Mouse (Mus musculus): ENCODE data around the gene 9930111J21Rik1. TPM values are rescaled to one million over a fixed set of nuclear protein-coding genes. Genes with fewer than 3 reads are reported as not detected.
"Not testable (repeated sequence)": the region's sequence is repeated elsewhere in the genome, so short reads cannot be mapped to it uniquely, and the experiment has no call there.

9930111J21Rik1 gene
- polyA plus RNA-seq (2014; fragmentation: Nextera tagmentation; extraction: Ambion mirVana): 0.20 and 0.29 TPM in 2 replicates

- H3K4me1 ChIP-seq (ENCODE audit: control insufficient read depth, insufficient read depth, low read length); H3K27ac ChIP-seq (ENCODE audit: low read depth, low read length); H3K27me3 ChIP-seq (ENCODE audit: control insufficient read depth, insufficient read depth, low read length); H3K9me3 ChIP-seq (ENCODE audit: control insufficient read depth, low read length); H3K4me3 ChIP-seq (ENCODE audit: low read depth, low read length); H3K36me3 ChIP-seq (ENCODE audit: control insufficient read depth, insufficient read depth, low read length); H3K9ac ChIP-seq (ENCODE audit: low read length); ATAC-seq (ENCODE audit: low FRiP score); DNase-seq (ENCODE audit: low spot score, missing footprints); H3K4me2 ChIP-seq: not testable (repeated sequence)
- WGBS: no CpG with 5 or more reads among the region's 3 CpGs
Observed at GRCm38 (mm10) chr11:48979251-48979650, at the start of gene 9930111J21Rik1. TSS of gene 9930111J21Rik1 (minus strand) at chr11:48979398.

GRCm38 (mm10) chr11:49012074-49012473, 32.9 kb upstream of the 9930111J21Rik1 start:
- DNase-seq (ENCODE audit: low spot score, missing footprints); H3K4me3 ChIP-seq (ENCODE audit: low read depth, low read length); H3K4me1 ChIP-seq (ENCODE audit: control insufficient read depth, insufficient read depth, low read length); H3K36me3 ChIP-seq (ENCODE audit: control insufficient read depth, insufficient read depth, low read length); H3K4me2 ChIP-seq; H3K27ac ChIP-seq (ENCODE audit: low read depth, low read length); H3K9me3 ChIP-seq (ENCODE audit: control insufficient read depth, low read length); ATAC-seq (ENCODE audit: low FRiP score); H3K27me3 ChIP-seq (ENCODE audit: control insufficient read depth, insufficient read depth, low read length); H3K9ac ChIP-seq (ENCODE audit: low read length): not testable (repeated sequence)

- not testable (repeated sequence) for H3K27me3 ChIP-seq (ENCODE audit: control insufficient read depth, insufficient read depth, low read length); H3K27ac ChIP-seq (ENCODE audit: low read depth, low read length); H3K9me3 ChIP-seq (ENCODE audit: control insufficient read depth, low read length); H3K4me1 ChIP-seq (ENCODE audit: control insufficient read depth, insufficient read depth, low read length); H3K4me3 ChIP-seq (ENCODE audit: low read depth, low read length); DNase-seq (ENCODE audit: low spot score, missing footprints); H3K36me3 ChIP-seq (ENCODE audit: control insufficient read depth, insufficient read depth, low read length); H3K9ac ChIP-seq (ENCODE audit: low read length); ATAC-seq (ENCODE audit: low FRiP score); H3K4me2 ChIP-seq
- 29% methylated on average over 1 of the region's 1 CpGs for WGBS
Observed at GRCm38 (mm10) chr11:49006785-49007184, 27.6 kb upstream of the 9930111J21Rik1 start.

- not testable (repeated sequence) for H3K27me3 ChIP-seq (ENCODE audit: control insufficient read depth, insufficient read depth, low read length); DNase-seq (ENCODE audit: low spot score, missing footprints); H3K4me1 ChIP-seq (ENCODE audit: control insufficient read depth, insufficient read depth, low read length); H3K9me3 ChIP-seq (ENCODE audit: control insufficient read depth, low read length); H3K27ac ChIP-seq (ENCODE audit: low read depth, low read length); ATAC-seq (ENCODE audit: low FRiP score); H3K4me3 ChIP-seq (ENCODE audit: low read depth, low read length); H3K9ac ChIP-seq (ENCODE audit: low read length); H3K36me3 ChIP-seq (ENCODE audit: control insufficient read depth, insufficient read depth, low read length); H3K4me2 ChIP-seq
- WGBS: 74% methylated on average over 2 of the region's 2 CpGs
Observed at GRCm38 (mm10) chr11:49006317-49006716, 27.1 kb upstream of the 9930111J21Rik1 start.

GRCm38 (mm10) chr11:49000411-49000810, 21.2 kb upstream of the 9930111J21Rik1 start:
- WGBS: 91% methylated on average over 1 of the region's 1 CpGs
- not testable (repeated sequence) for H3K4me3 ChIP-seq (ENCODE audit: low read depth, low read length); H3K9ac ChIP-seq (ENCODE audit: low read length)

GRCm38 (mm10) chr11:48994018-48994417, 14.8 kb upstream of the 9930111J21Rik1 start, which contains the start of gene Tgtp1:
TSS of gene Tgtp1 (minus strand) at chr11:48994172.
- not testable (repeated sequence) for H3K9me3 ChIP-seq (ENCODE audit: control insufficient read depth, low read length); H3K4me3 ChIP-seq (ENCODE audit: low read depth, low read length); H3K4me2 ChIP-seq; H3K27ac ChIP-seq (ENCODE audit: low read depth, low read length); H3K9ac ChIP-seq (ENCODE audit: low read length); DNase-seq (ENCODE audit: low spot score, missing footprints); H3K36me3 ChIP-seq (ENCODE audit: control insufficient read depth, insufficient read depth, low read length); H3K27me3 ChIP-seq (ENCODE audit: control insufficient read depth, insufficient read depth, low read length); H3K4me1 ChIP-seq (ENCODE audit: control insufficient read depth, insufficient read depth, low read length); ATAC-seq (ENCODE audit: low FRiP score)
- 75% methylated on average over 2 of the region's 2 CpGs for WGBS

More at GRCm38 (mm10) chr11:49000411-49000810, 21.2 kb upstream of the 9930111J21Rik1 start:
- ATAC-seq (ENCODE audit: low FRiP score); H3K36me3 ChIP-seq (ENCODE audit: control insufficient read depth, insufficient read depth, low read length); H3K4me2 ChIP-seq; H3K27ac ChIP-seq (ENCODE audit: low read depth, low read length); DNase-seq (ENCODE audit: low spot score, missing footprints); H3K9me3 ChIP-seq (ENCODE audit: control insufficient read depth, low read length); H3K27me3 ChIP-seq (ENCODE audit: control insufficient read depth, insufficient read depth, low read length); H3K4me1 ChIP-seq (ENCODE audit: control insufficient read depth, insufficient read depth, low read length): not testable (repeated sequence)

- H3K4me2 ChIP-seq; H3K4me3 ChIP-seq (ENCODE audit: low read depth, low read length); H3K9ac ChIP-seq (ENCODE audit: low read length); H3K36me3 ChIP-seq (ENCODE audit: control insufficient read depth, insufficient read depth, low read length); H3K4me1 ChIP-seq (ENCODE audit: control insufficient read depth, insufficient read depth, low read length); H3K27me3 ChIP-seq (ENCODE audit: control insufficient read depth, insufficient read depth, low read length); ATAC-seq (ENCODE audit: low FRiP score); H3K9me3 ChIP-seq (ENCODE audit: control insufficient read depth, low read length); H3K27ac ChIP-seq (ENCODE audit: low read depth, low read length); DNase-seq (ENCODE audit: low spot score, missing footprints): not testable (repeated sequence)
- 77% methylated on average over 10 of the region's 10 CpGs for WGBS
Observed at GRCm38 (mm10) chr11:48993296-48993695, 14.1 kb upstream of the 9930111J21Rik1 start.

- ATAC-seq (ENCODE audit: low FRiP score); H3K9me3 ChIP-seq (ENCODE audit: control insufficient read depth, low read length); H3K4me1 ChIP-seq (ENCODE audit: control insufficient read depth, insufficient read depth, low read length); H3K4me3 ChIP-seq (ENCODE audit: low read depth, low read length); H3K27me3 ChIP-seq (ENCODE audit: control insufficient read depth, insufficient read depth, low read length); DNase-seq (ENCODE audit: low spot score, missing footprints); H3K27ac ChIP-seq (ENCODE audit: low read depth, low read length); H3K9ac ChIP-seq (ENCODE audit: low read length); H3K4me2 ChIP-seq; H3K36me3 ChIP-seq (ENCODE audit: control insufficient read depth, insufficient read depth, low read length): not testable (repeated sequence)
- 64% methylated on average over 4 of the region's 4 CpGs for WGBS
Observed at GRCm38 (mm10) chr11:48991740-48992520, 12.7 kb upstream of the 9930111J21Rik1 start, which contains the start of gene Gm12185. TSS of gene Gm12185 (minus strand) at chr11:48992226.

GRCm38 (mm10) chr11:48989981-48990380, 10.8 kb upstream of the 9930111J21Rik1 start:
- not testable (repeated sequence) for H3K27me3 ChIP-seq (ENCODE audit: control insufficient read depth, insufficient read depth, low read length); H3K9me3 ChIP-seq (ENCODE audit: control insufficient read depth, low read length); DNase-seq (ENCODE audit: low spot score, missing footprints); H3K36me3 ChIP-seq (ENCODE audit: control insufficient read depth, insufficient read depth, low read length); ATAC-seq (ENCODE audit: low FRiP score); H3K4me3 ChIP-seq (ENCODE audit: low read depth, low read length); H3K4me2 ChIP-seq; H3K27ac ChIP-seq (ENCODE audit: low read depth, low read length); H3K9ac ChIP-seq (ENCODE audit: low read length); H3K4me1 ChIP-seq (ENCODE audit: control insufficient read depth, insufficient read depth, low read length)
- WGBS: 87% methylated on average over 1 of the region's 2 CpGs

Measured in midbrain, embryonic 11.5 days (tissue).